Mouse (Mus musculus) CD4-positive, CD25-positive, alpha-beta regulatory T cell, adult 4 months (primary cell): Measurements from ENCODE around the gene Utp11. TPM values are rescaled to one million over a fixed set of nuclear protein-coding genes. Genes with fewer than 3 reads are reported as not detected.

Source experiments
- ATAC-seq: one replicate; pipeline ENCODE4 v1.8.0; 2017
- polyA plus RNA-seq, 2 experiments: library from polyadenylated mRNA; unstranded; fragments of 100-300 nt; shearing (Covaris generic); gene quantifications; one replicate each; pipeline ENCODE4 v1.2.1; 2017

Utp11 gene
- polyA plus RNA-seq, 2 experiments from 2014 or later, result 83.1 to 87.9 TPM

DNA sequence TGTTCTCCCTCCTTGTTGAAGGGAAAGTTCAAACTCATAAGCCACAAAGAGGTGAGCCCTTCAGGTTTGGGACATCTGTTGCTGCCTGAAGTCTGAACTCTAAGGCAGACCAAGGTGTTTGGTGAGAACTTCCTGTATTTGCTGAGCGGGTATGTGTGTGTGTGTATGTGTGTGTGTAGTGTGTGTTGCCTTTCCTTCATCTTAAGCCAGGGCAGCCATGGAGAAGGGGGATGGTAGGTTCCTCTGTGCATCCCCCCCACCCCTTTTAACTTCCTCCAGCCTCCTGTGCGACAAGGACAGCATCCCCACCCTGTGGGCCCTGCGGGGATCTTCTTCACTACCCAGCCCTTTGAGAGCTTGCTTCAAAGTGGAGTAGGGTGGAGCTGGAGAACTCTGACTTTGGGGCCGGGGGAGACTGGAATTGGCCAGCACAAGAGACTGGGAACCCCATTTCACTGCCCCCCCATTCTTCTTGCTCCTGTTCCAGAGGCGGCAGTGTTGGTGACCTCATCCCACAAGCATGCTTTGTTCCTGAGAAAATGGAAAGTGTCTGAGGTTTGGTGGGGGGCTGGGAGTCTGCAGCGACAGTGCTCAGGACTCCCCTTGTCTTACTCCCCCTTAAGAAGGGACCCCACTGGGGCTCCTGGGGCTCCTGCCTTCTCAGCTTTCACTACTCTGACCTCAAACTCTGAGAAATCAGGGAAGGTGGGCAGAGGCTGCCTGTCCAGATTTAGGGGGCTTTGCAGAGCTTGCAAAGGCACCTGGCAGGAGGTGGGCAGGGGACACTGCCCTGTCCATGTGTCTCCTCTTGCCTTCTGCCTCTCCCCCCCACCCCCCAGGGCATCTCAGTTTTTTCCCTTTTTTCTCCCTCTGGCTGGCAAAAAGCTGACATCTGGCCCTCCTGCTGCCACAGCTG lies 10.7 kb upstream of the Utp11 start:
- ATAC-seq, result peak; percentile 58

DNA sequence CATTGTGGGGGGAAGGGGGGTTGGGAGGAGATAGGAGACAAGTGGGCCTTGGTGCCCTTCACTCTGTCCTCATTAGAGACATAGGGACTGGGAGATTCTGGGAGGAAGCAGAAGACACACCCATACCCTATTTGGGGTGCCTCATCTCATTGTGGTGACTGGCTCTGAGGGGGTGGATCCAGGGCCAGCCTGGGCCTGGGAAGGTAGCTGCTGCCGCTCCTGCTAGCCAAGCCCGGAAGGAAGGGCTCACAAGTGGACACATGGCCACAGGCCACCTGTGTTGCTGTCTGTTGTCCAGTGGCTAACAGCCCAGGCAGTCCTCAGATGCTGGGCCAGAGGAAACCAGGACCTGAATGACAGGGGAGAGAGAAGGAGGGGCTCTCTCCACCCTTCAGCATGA lies 10.0 kb upstream of the Utp11 start:
- peak; percentile 14 for ATAC-seq

GRCm38 (mm10) chr4:124701916-124702315 lies 8.5 kb upstream of the Utp11 start:
- no peak for ATAC-seq

- peak; percentile 27 for ATAC-seq
Observed at GRCm38 (mm10) chr4:124701052-124701845, 7.8 kb upstream of the Utp11 start.

DNA sequence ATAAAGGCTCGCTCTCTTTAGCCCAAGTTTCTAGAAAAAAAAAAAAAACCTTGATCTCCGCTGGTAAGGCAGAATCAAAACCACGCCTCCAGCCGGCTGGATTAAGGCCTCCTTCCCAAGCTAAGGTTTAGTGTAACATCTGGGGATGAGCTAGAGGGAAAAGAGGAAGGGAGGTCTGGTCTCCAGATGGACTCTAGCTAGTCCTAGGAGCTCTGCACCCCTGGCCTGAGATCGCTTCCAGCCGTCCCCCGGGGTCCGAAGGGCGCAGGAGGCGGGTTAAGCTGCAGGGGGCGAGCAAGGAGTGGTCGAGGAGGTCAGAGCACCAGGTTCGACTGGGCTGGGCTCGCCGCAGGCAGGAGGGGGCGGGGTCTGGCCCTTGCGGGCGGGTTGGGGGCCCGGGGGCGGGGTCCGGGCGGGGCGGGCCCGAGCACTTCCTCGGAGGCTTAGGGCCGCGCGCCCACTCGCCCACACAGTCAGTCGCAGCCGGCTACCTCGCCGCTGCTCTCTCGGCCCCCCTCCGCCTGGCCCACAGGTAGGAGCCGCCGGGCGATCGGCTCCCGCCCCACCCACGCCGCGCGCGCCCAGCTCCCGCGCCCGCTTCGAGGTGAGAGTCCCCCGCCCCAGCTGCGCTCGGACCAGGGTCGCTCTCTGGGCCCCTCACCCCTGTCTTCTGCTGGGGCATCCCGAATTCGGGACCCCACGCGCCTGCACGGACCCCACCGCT lies 7.0 kb upstream of the Utp11 start, which contains the start of gene Fhl3:
Gene Fhl3, plus strand, starts transcription at position 454 of the 724 bp plus-strand sequence.
- peak; percentile 46 for ATAC-seq

DNA sequence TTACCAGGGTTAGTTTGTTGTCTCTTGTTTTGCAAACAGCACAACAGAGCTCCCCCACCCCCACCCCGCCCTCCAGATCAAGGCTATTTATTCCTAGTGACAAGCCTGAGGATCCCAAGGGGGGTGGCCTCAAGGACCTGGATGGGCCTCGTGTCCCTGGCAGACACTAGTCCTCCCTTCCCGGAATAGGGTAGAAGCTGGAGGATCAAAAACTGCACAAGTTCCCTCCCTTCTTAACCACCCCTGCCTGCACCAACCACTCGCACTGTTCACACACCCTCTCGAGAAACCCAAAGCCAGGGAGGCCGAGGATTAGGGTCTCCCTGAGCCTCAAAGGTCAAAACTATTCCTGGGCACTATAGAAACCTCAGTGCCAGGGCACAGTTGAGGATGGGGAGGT lies 6.4 kb upstream of the Utp11 start:
- no peak for ATAC-seq

- no peak for ATAC-seq
Observed at GRCm38 (mm10) chr4:124695786-124696516, 2.6 kb upstream of the Utp11 start.

- ATAC-seq, result no peak
Observed at GRCm38 (mm10) chr4:124694572-124694971, 1.2 kb upstream of the Utp11 start.

DNA sequence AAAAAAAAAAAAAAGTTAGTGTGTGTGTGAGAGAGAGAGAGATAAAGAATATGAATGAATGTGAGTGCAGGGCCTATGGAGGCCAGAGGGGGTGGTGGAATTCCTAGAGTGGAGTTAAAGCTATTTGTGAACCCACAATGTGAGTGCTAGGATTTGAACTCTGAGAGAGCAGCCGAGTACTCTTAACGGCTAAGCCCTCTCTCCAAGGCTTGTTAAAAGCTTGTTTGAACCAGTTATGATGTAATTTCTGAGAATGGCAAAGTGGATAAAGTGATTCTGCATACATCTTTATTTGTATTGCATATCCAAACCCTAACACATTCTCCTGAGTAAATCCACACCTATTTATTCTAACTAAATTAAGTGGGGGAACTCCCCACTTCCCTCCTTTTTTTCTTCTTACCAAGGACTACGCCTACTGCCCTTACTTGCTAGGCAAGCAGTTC lies 961 bp downstream of the Utp11 start:
- no peak for ATAC-seq

GRCm38 (mm10) chr4:124691455-124691854 lies 1.9 kb downstream of the Utp11 start:
- no peak for ATAC-seq

- no peak for ATAC-seq
Observed at GRCm38 (mm10) chr4:124685897-124686402, 7.5 kb downstream of the Utp11 start.

- no peak for ATAC-seq
Observed at GRCm38 (mm10) chr4:124685453-124685852, 7.9 kb downstream of the Utp11 start.

- no peak for ATAC-seq
Observed at GRCm38 (mm10) chr4:124685004-124685403, 8.4 kb downstream of the Utp11 start.

DNA sequence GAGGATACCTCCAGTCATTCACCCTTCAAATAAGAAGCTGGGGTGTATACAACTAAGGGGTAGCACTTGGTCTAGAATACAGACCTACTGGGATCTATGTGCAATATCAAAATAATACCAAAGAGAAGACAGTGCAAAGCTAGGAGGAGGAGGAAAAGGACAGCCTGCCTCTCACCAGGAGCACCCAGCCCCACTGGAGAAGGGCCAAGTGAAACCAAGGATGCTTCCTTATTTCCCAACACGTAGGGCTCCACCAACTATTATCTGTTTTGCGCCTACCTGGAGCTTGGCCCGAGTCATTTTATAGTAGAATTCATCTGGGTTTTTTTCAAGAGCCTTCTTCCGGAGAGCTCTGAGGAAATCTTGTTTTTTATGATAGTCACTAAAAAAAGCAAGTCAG lies 9.9 kb downstream of the Utp11 start:
- no peak for ATAC-seq

- ATAC-seq, result peak; percentile 51
Observed at GRCm38 (mm10) chr4:124682270-124682669, 11.1 kb downstream of the Utp11 start.

GRCm38 (mm10) chr4:124675958-124676357 lies 17.4 kb downstream of the Utp11 start:
- ATAC-seq, result no peak

- no peak for ATAC-seq
Observed at GRCm38 (mm10) chr4:124675037-124675436, 18.4 kb downstream of the Utp11 start.

DNA sequence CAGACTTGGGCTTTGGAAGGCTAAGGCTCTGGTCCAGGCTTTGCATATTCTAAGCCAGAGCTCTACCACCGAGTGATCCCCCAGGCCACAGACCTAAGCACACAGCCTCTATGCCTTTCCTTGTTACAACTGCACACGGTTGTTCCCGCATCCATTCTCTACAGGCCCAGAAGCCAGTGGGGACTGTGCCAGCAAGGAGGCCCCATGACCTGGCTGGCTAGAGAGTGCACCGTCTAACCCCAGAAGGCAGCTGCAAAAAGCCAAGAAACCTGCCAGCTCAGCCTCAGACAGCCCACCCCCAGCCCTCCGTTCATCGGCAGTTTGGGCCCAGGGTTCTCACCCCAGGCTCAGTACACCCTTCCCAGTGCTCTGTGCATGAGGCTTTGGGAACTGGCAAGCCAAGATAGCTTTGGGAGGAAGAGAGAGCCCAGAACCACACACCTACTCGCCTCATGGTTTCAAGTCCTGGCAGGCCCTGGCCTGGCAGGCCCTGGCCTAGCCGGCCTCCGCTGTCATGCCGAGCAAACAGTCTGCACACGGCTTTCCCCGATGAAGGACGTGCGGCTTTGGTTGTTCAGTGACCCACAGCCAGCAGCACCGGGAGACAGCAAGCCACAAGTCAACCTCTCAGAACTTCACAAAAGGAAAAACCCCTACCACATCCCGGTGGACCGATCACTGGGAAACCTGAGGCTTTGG lies 18.9 kb downstream of the Utp11 start:
- ATAC-seq, result no peak

GRCm38 (mm10) chr4:124672347-124673320 lies 20.8 kb downstream of the Utp11 start:
- no peak for ATAC-seq

- no peak for ATAC-seq
Observed at GRCm38 (mm10) chr4:124671583-124671982, 21.8 kb downstream of the Utp11 start.
